Mouse (Mus musculus) thymus, postnatal 25 days (tissue): Measurements from ENCODE around the gene Klhl21.

Experiments
- DNase-seq: peaks from one replicate; pipeline ENCODE4 v3.0.0; 2022

Klhl21 gene

GRCm38 (mm10) chr4:152008622-152009075, at the start of gene Klhl21:
Klhl21 (plus strand) TSS chr4:152008803.
- peak; percentile 91 for DNase-seq

- DNase-seq, result no peak
These were observed 48.6 kb upstream of the Klhl21 start for GRCm38 (mm10) chr4:151959849-151960512.

GRCm38 (mm10) chr4:151960513-151960854, 48.1 kb upstream of the Klhl21 start:
- DNase-seq, result no peak

GRCm38 (mm10) chr4:151962817-151963216, 45.8 kb upstream of the Klhl21 start:
- DNase-seq, result no peak

- no peak for DNase-seq
These were observed 40.2 kb upstream of the Klhl21 start for GRCm38 (mm10) chr4:151968204-151968921.

- peak; percentile 31 for DNase-seq
These were observed 36.2 kb upstream of the Klhl21 start for GRCm38 (mm10) chr4:151972221-151972967.

GRCm38 (mm10) chr4:151975441-151975840, 33.2 kb upstream of the Klhl21 start:
- peak; percentile 42 for DNase-seq

- peak; percentile 85 for DNase-seq
These were observed 30.9 kb upstream of the Klhl21 start for GRCm38 (mm10) chr4:151977748-151978147.

GRCm38 (mm10) chr4:151980699-151981098, 27.9 kb upstream of the Klhl21 start:
- no peak for DNase-seq

GRCm38 (mm10) chr4:151981363-151981762, 27.2 kb upstream of the Klhl21 start:
- peak; percentile 75 for DNase-seq

- no peak for DNase-seq
These were observed 25.6 kb upstream of the Klhl21 start for GRCm38 (mm10) chr4:151983043-151983442.

GRCm38 (mm10) chr4:151983560-151983959, 25.0 kb upstream of the Klhl21 start:
- DNase-seq, result no peak

- no peak for DNase-seq
These were observed 22.7 kb upstream of the Klhl21 start for GRCm38 (mm10) chr4:151985886-151986285.

GRCm38 (mm10) chr4:151986650-151987049, 22.0 kb upstream of the Klhl21 start:
- DNase-seq, result no peak

GRCm38 (mm10) chr4:151988014-151988341, 20.6 kb upstream of the Klhl21 start:
- no peak for DNase-seq

GRCm38 (mm10) chr4:151988342-151989109, 20.1 kb upstream of the Klhl21 start, which contains the start of gene Thap3:
Thap3 (minus strand) TSS chr4:151988997.
- DNase-seq, result peak; percentile 91

- DNase-seq, result no peak
These were observed 19.5 kb upstream of the Klhl21 start for GRCm38 (mm10) chr4:151989110-151989488.

GRCm38 (mm10) chr4:151992091-151992490, 16.5 kb upstream of the Klhl21 start:
- DNase-seq, result no peak

GRCm38 (mm10) chr4:151993035-151993434, 15.6 kb upstream of the Klhl21 start:
- no peak for DNase-seq

GRCm38 (mm10) chr4:151994228-151995171, 14.1 kb upstream of the Klhl21 start:
- no peak for DNase-seq

- DNase-seq, result peak; percentile 49
These were observed 13.0 kb upstream of the Klhl21 start for GRCm38 (mm10) chr4:151995371-151996172.
